Mouse (Mus musculus) hindbrain, embryonic 15.5 days (tissue): ENCODE results near the gene Metap2. TPM values are rescaled to one million over a fixed set of nuclear protein-coding genes. Genes with fewer than 3 reads are reported as not detected.
"Not testable (repeated sequence)": the region's sequence is repeated elsewhere in the genome, so short reads cannot be mapped to it uniquely, and the experiment has no call there.

Source experiments
- ATAC-seq: fragments of 200-750 bp; cut with Nextera tagmentation; 2 replicates; pipeline ENCODE4 v1.8.0; 2017; ENCODE audit warnings: low read depth, moderate number of reproducible peaks, moderate TSS enrichment; ENCODE audit not compliant: low FRiP score
- H3K27ac ChIP-seq: fragments of 300-500 bp; sonication (generic); replicated peaks from 2 replicates; pipeline ENCODE4 v1.5.1; 2015; ENCODE audit warnings: mild to moderate bottlenecking, inconsistent platforms
- H3K27me3 ChIP-seq: fragments of 300-500 bp; sonication (generic); 2 replicates; pipeline ENCODE4 v1.6.1; 2015; ENCODE audit warnings: control low read depth, inconsistent platforms
- H3K36me3 ChIP-seq: fragments of 300-500 bp; sonication (generic); 2 replicates; pipeline ENCODE4 v1.6.1; 2015; ENCODE audit warnings: control low read depth, inconsistent platforms
- H3K4me1 ChIP-seq: fragments of 300-500 bp; sonication (generic); replicated peaks from 2 replicates; pipeline ENCODE4 v1.6.1; 2015; ENCODE audit warnings: control low read depth, inconsistent platforms
- H3K4me2 ChIP-seq: fragments of 300-500 bp; sonication (generic); 2 replicates; pipeline ENCODE4 v1.6.1; 2015; ENCODE audit warnings: moderate library complexity, mild to moderate bottlenecking, inconsistent platforms
- H3K4me3 ChIP-seq: fragments of 300-500 bp; sonication (generic); 2 replicates; pipeline ENCODE4 v1.5.1; 2015; ENCODE audit warnings: mild to moderate bottlenecking, inconsistent platforms
- H3K9ac ChIP-seq: fragments of 300-500 bp; sonication (generic); 2 replicates; pipeline ENCODE4 v1.6.1; 2015; ENCODE audit warnings: inconsistent platforms
- H3K9me3 ChIP-seq: fragments of 300-500 bp; sonication (generic); 2 replicates; pipeline ENCODE4 v1.6.1; 2016; ENCODE audit warnings: control low read depth, inconsistent platforms
- WGBS: fragments of 180-500 bp; shearing (Covaris S2); methylation state at CpG from one replicate; pipeline ENCODE4 v1.1.7; 2015; 5-methylcytosine and 5-hydroxymethylcytosine counted together
- polyA plus RNA-seq: library from polyadenylated mRNA; unstranded; fragments of >200 nt; fragmentation: Nextera tagmentation; extraction: Ambion mirVana; gene quantifications from 2 replicates; pipeline ENCODE4 v1.2.1, GENCODE M21; 2015

The Metap2 gene
- polyA plus RNA-seq, 1 experiment from 2014 or later = 156 TPM

DNA sequence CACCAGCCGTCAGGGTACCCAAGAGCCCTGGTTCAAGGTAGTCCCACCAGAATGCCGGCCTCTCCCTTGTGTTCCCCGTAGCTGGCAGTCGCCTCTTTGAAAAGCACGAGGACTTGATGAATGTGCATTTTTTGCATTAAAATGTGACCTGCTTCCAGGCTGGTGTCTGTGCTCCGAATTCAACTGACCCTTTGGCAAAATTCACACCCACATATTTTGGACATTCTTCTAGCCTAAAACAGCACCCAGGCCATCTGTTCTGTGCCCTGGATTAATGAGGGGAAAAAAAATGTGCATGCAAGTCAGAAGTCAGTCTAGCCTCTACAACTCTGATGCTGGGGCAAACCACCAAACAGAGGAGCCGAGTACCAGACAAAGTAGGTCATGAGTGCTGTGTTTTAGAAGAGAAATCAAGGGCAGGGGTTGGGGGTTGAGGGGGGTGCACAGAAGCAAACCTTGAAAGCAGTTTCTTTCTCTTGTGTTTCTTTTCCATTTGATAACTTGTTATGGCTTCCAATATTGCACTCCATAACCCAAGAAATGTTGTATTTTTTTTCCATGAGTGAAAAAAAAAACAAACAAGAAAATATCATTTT is 86.2 kb downstream of the Metap2 start:
- 0 out of 2 replicates have a peak, but pooled peaks cover 3% of the 10 kb centered on the region for H3K27me3 ChIP-seq
- H3K27ac ChIP-seq = no peak overlapping the region
- H3K4me3 ChIP-seq = no peak overlapping the region
- no peak overlapping the region for H3K4me2 ChIP-seq
- H3K9ac ChIP-seq = no peak overlapping the region
- no peak for ATAC-seq
- no peaks in the 10 kb centered on the region for H3K36me3 ChIP-seq
- WGBS = 31% methylated on average over 7 of the region's 7 CpGs
- H3K9me3 ChIP-seq = no peaks in the 10 kb centered on the region
- H3K4me1 ChIP-seq = no peaks in the 10 kb centered on the region

DNA sequence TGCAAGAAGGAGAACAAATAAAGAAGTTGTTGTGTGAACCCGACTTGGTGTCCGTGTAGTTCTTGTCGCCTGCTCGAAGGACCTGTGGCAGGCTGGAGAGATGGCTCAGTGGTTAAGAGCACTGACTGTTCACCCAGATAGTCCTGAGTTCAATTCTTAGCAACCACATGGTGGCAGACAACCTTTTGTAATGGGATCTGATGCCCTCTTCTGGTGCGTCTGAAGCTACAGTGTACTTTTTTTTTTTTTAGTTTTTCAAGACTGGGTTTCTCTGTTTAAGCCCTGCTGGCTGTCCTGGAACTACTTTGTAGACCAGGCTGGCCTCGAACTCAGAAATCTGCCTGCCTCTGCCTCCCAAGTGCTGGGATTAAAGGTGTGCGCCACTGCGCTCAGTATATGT is 87.5 kb downstream of the Metap2 start:
- not testable (repeated sequence) for H3K9ac ChIP-seq, H3K4me3 ChIP-seq, ATAC-seq, H3K36me3 ChIP-seq, H3K27me3 ChIP-seq, H3K4me1 ChIP-seq, H3K27ac ChIP-seq, H3K9me3 ChIP-seq, H3K4me2 ChIP-seq
- 97% methylated on average over 8 of the region's 8 CpGs for WGBS

Other genes with a start within 250 kb of the Metap2 start
- gene Usp44, start 65.5 kb downstream of the Metap2 start, polyA plus RNA-seq = 0.43 and 0.64 TPM in 2 replicates
- 51.3 and 55.3 TPM in 2 replicates for gene Vezt, start 138.7 kb upstream of the Metap2 start, polyA plus RNA-seq
- gene Fgd6, start 138.9 kb upstream of the Metap2 start, polyA plus RNA-seq = 2.4 and 3.0 TPM in 2 replicates